Mouse (Mus musculus): ENCODE data around the gene Sntg2. TPM values are rescaled to one million over a fixed set of nuclear protein-coding genes. Genes with fewer than 3 reads are reported as not detected.
A peak's percentile ranks its signal among the peaks of the same experiment; 100 is the strongest.

The Sntg2 gene
- polyA plus RNA-seq, 1 experiment from 2014 or later = not detected

- H3K27me3 ChIP-seq = peaks cover 16% of the 10 kb centered on the region
- TF ChIP-seq CTCF (IDR thresholded peaks at IDR 0.05) = no peak
- ChIA-PET CTCF (no interaction called here), POLR2A (no interaction called here)
- no peak for DNase-seq (ENCODE audit: low read depth, low spot score)
- ATAC-seq = no peak
- in situ Hi-C loops (cut with MboI; ENCODE audit: low pct_unique_long_range_greater_than_20kb) = no loop called here
These were observed 172.1 kb downstream of the Sntg2 start for GRCm38 (mm10) chr12:30201031-30201430.

- POLR2A ChIA-PET = no interaction called here
- in situ Hi-C loops (cut with MboI; ENCODE audit: low pct_unique_long_range_greater_than_20kb) = no loop called here
- no peak for TF ChIP-seq CTCF (IDR thresholded peaks at IDR 0.05)
- CTCF ChIA-PET = no interaction called here
- H3K27me3 ChIP-seq = peaks cover 16% of the 10 kb centered on the region
- ATAC-seq (no peak), DNase-seq (ENCODE audit: low read depth, low spot score) (no peak)
These were observed 172.6 kb downstream of the Sntg2 start for GRCm38 (mm10) chr12:30200621-30201020.

GRCm38 (mm10) chr12:30199735-30200134 lies 173.4 kb downstream of the Sntg2 start:
- ATAC-seq (no peak), DNase-seq (ENCODE audit: low read depth, low spot score) (no peak)
- POLR2A ChIA-PET = no interaction called here
- in situ Hi-C loops (cut with MboI; ENCODE audit: low pct_unique_long_range_greater_than_20kb) = loop anchor here (5.0 kb wide), 1 partner anchor 383 kb away; the partner anchor contains the start of gene Tmem18
- CTCF ChIA-PET = no interaction called here
- peak; percentile 56 for TF ChIP-seq CTCF (IDR thresholded peaks at IDR 0.05)
- peaks cover 25% of the 10 kb centered on the region for H3K27me3 ChIP-seq

- DNase-seq (ENCODE audit: low read depth, low spot score) = no peak
- in situ Hi-C loops (cut with MboI; ENCODE audit: low pct_unique_long_range_greater_than_20kb) = loop anchor here (5.0 kb wide), 1 partner anchor 384 kb away; the partner anchor contains the start of gene Tmem18
- H3K27me3 ChIP-seq = peaks cover 26% of the 10 kb centered on the region
- ATAC-seq = no peak
- ChIA-PET POLR2A (no interaction called here), CTCF (no interaction called here)
- TF ChIP-seq CTCF (IDR thresholded peaks at IDR 0.05) = no peak
These were observed 174.9 kb downstream of the Sntg2 start for GRCm38 (mm10) chr12:30198250-30198649.

GRCm38 (mm10) chr12:30181721-30182120 lies 191.5 kb downstream of the Sntg2 start:
- H3K27me3 ChIP-seq = peaks cover 9% of the 10 kb centered on the region
- no peak for DNase-seq (ENCODE audit: low read depth, low spot score)
- ChIA-PET POLR2A (no interaction called here), CTCF (no interaction called here)
- ATAC-seq = no peak
- no peak for TF ChIP-seq CTCF (IDR thresholded peaks at IDR 0.05)
- in situ Hi-C loops (cut with MboI; ENCODE audit: low pct_unique_long_range_greater_than_20kb) = no loop called here

- no peak for TF ChIP-seq CTCF (IDR thresholded peaks at IDR 0.05)
- ATAC-seq (no peak), DNase-seq (ENCODE audit: low read depth, low spot score) (no peak)
- H3K27me3 ChIP-seq = peaks cover 11% of the 10 kb centered on the region
- POLR2A ChIA-PET = no interaction called here
- in situ Hi-C loops (cut with MboI; ENCODE audit: low pct_unique_long_range_greater_than_20kb) = no loop called here
- CTCF ChIA-PET = no interaction called here
These were observed 193.6 kb downstream of the Sntg2 start for GRCm38 (mm10) chr12:30179623-30180022.

- ATAC-seq = no peak
- DNase-seq (ENCODE audit: low read depth, low spot score) = no peak
- ChIA-PET POLR2A (no interaction called here), CTCF (no interaction called here)
- in situ Hi-C loops (cut with MboI; ENCODE audit: low pct_unique_long_range_greater_than_20kb) = no loop called here
- no peak for TF ChIP-seq CTCF (IDR thresholded peaks at IDR 0.05)
- peaks cover 7% of the 10 kb centered on the region for H3K27me3 ChIP-seq
These were observed 195.2 kb downstream of the Sntg2 start for GRCm38 (mm10) chr12:30177966-30178365.

- ChIA-PET POLR2A (no interaction called here), CTCF (no interaction called here)
- no peak for TF ChIP-seq CTCF (IDR thresholded peaks at IDR 0.05)
- DNase-seq (ENCODE audit: low read depth, low spot score) (no peak), ATAC-seq (no peak)
- H3K27me3 ChIP-seq = peaks cover 7% of the 10 kb centered on the region
- in situ Hi-C loops (cut with MboI; ENCODE audit: low pct_unique_long_range_greater_than_20kb) = no loop called here
These were observed 195.6 kb downstream of the Sntg2 start for GRCm38 (mm10) chr12:30177529-30177928.

- DNase-seq (ENCODE audit: low read depth, low spot score) = no peak
- POLR2A ChIA-PET = no interaction called here
These were observed 204.7 kb downstream of the Sntg2 start for GRCm38 (mm10) chr12:30168491-30168890.

GRCm38 (mm10) chr12:30164538-30164937 lies 208.6 kb downstream of the Sntg2 start:
- H3K27me3 ChIP-seq = peaks cover 22% of the 10 kb centered on the region
- DNase-seq (ENCODE audit: low read depth, low spot score) (no peak), ATAC-seq (no peak)
- in situ Hi-C loops (cut with MboI; ENCODE audit: low pct_unique_long_range_greater_than_20kb) = no loop called here
- CTCF ChIA-PET = no interaction called here
- TF ChIP-seq CTCF (IDR thresholded peaks at IDR 0.05) = no peak
- POLR2A ChIA-PET = no interaction called here

More at GRCm38 (mm10) chr12:30168491-30168890, 204.7 kb downstream of the Sntg2 start:
- CTCF ChIA-PET = no interaction called here
- in situ Hi-C loops (cut with MboI; ENCODE audit: low pct_unique_long_range_greater_than_20kb) = no loop called here
- no peak for ATAC-seq
- H3K27me3 ChIP-seq = peaks cover 18% of the 10 kb centered on the region
- no peak for TF ChIP-seq CTCF (IDR thresholded peaks at IDR 0.05)

- ATAC-seq (no peak), DNase-seq (ENCODE audit: low read depth, low spot score) (no peak)
- peaks cover 22% of the 10 kb centered on the region for H3K27me3 ChIP-seq
- in situ Hi-C loops (cut with MboI; ENCODE audit: low pct_unique_long_range_greater_than_20kb) = no loop called here
- ChIA-PET CTCF (no interaction called here), POLR2A (no interaction called here)
- no peak for TF ChIP-seq CTCF (IDR thresholded peaks at IDR 0.05)
These were observed 209.2 kb downstream of the Sntg2 start for GRCm38 (mm10) chr12:30164005-30164404.

- DNase-seq (ENCODE audit: low read depth, low spot score) (no peak), ATAC-seq (no peak)
- in situ Hi-C loops (cut with MboI; ENCODE audit: low pct_unique_long_range_greater_than_20kb) = no loop called here
- no peak for TF ChIP-seq CTCF (IDR thresholded peaks at IDR 0.05)
- H3K27me3 ChIP-seq = peaks cover 14% of the 10 kb centered on the region
- POLR2A ChIA-PET = no interaction called here
- CTCF ChIA-PET = no interaction called here
These were observed 211.3 kb downstream of the Sntg2 start for GRCm38 (mm10) chr12:30161731-30162406.
